Mouse (Mus musculus) liver, adult 2 months (tissue): Measurements from ENCODE around the gene Gm20481. TPM values are rescaled to one million over a fixed set of nuclear protein-coding genes. Genes with fewer than 3 reads are reported as not detected.
A peak's percentile ranks its signal among the peaks of the same experiment; 100 is the strongest.

Experiments used
- DNase-seq: peaks from one replicate; pipeline ENCODE4 v3.0.0-alpha.2; 2011; ENCODE audit warnings: low read depth, low spot score; ENCODE audit errors: extremely low read depth
- H3K27ac ChIP-seq: fragments of 200-500 bp; replicated peaks from 2 replicates; pipeline ENCODE4 v1.5.1; 2012; ENCODE audit warnings: low read depth, mild to moderate bottlenecking, control low read depth, inconsistent platforms, low read length; ENCODE audit not compliant: insufficient read depth
- H3K27me3 ChIP-seq: fragments of 200-500 bp; 2 replicates; pipeline ENCODE4 v1.6.1; 2012; ENCODE audit warnings: mild to moderate bottlenecking, moderate library complexity, low read length, inconsistent platforms; ENCODE audit not compliant: control insufficient read depth, insufficient read depth
- H3K36me3 ChIP-seq: fragments of 200-500 bp; 2 replicates; pipeline ENCODE4 v1.6.1; 2012; ENCODE audit warnings: low read length, inconsistent platforms; ENCODE audit not compliant: control insufficient read depth, insufficient read depth
- H3K4me1 ChIP-seq: fragments of 200-500 bp; 2 replicates; pipeline ENCODE4 v1.6.1; 2011; ENCODE audit warnings: low read length; ENCODE audit not compliant: control insufficient read depth, insufficient read depth
- H3K4me3 ChIP-seq: fragments of 200-500 bp; 2 replicates; pipeline ENCODE4 v1.5.1; 2011; ENCODE audit warnings: low read depth, mild to moderate bottlenecking, control low read depth, low read length, moderate library complexity; ENCODE audit not compliant: insufficient read depth
- H3K79me2 ChIP-seq: fragments of 200-500 bp; 2 replicates; pipeline ENCODE4 v1.6.1; 2012; ENCODE audit warnings: inconsistent platforms, mild to moderate bottlenecking, low read length, moderate library complexity; ENCODE audit not compliant: control insufficient read depth, insufficient read depth
- H3K9ac ChIP-seq: fragments of 200-500 bp; 2 replicates; pipeline ENCODE4 v1.6.1; 2012; ENCODE audit warnings: low read depth, mild to moderate bottlenecking, control low read depth, inconsistent platforms, low read length
- CTCF ChIP-seq: fragments of 200-500 bp; IDR thresholded peaks from 2 replicates; pipeline ENCODE4 v1.5.1; 2011; ENCODE audit warnings: low read depth, low read length, control low read depth
- POLR2A ChIP-seq: fragments of 200-500 bp; IDR thresholded peaks from 2 replicates; pipeline ENCODE4 v1.6.1; 2011; ENCODE audit warnings: low read length, control low read depth; ENCODE audit not compliant: insufficient read depth; ENCODE audit errors: extremely low read depth
- WGBS: fragments of 180-500 bp; shearing (Covaris S2); methylation state at CpG from one replicate; pipeline ENCODE4 v1.1.7; 2018; 5-methylcytosine and 5-hydroxymethylcytosine counted together
- polyA plus RNA-seq: library from polyadenylated mRNA; depleted of rRNA; stranded (reverse); fragments of >200 nt; gene quantifications from 2 replicates; pipeline ENCODE4 v1.2.3, GENCODE M21; 2012; rRNA removed
- total RNA-seq: library from RNA; depleted of rRNA; stranded (reverse); fragments of >200 nt; gene quantifications from 2 replicates; pipeline ENCODE4 v1.2.3, GENCODE M21; 2014; rRNA removed

Gm20481 gene
- total and polyA plus RNA-seq, 2 experiments: not detected

DNA sequence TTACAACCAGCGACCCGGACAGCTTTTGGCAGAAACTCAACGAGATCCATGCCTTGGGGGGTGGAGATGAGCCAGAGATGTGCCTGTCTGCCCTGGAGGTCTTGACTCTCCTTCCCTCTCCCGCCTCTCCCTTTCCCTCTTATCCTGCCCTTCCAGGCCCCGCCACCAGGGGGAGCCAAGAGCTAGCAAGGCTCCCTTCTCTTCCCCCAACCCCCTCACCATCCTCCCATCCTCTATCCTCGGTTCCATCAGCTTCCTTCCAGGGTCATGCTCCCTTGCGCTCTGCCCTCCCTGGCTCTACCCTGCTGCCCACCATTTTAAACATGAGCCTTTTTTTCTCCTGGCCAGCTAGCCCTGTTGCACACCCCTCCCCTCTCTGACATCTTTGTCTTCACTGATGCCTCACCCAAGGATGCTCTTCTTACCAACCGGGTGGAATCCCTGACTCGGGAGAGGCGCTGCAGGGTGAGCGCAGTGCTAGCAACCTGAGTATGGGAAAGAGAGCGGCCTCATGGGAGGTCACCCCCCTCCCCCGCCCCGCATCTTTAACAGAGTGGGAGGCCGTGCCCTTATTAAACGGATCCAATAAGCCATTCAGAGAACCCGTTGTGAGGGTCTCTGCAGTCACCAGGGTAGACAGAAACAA lies 51.6 kb downstream of the Gm20481 start:
- Histone ChIP-seq H3K36me3 (no peaks in the 10 kb centered on the region), H3K27ac (peak overlapping the region; percentile 73), H3K9ac (0 out of 2 replicates have a peak overlapping the region, but pooled peaks have one; percentile 4), H3K4me1 (no peaks in the 10 kb centered on the region), H3K27me3 (no peaks in the 10 kb centered on the region), H3K79me2 (no peaks in the 10 kb centered on the region), H3K4me3 (no peak overlapping the region)
- peak; percentile 13 for DNase-seq
- no peak for TF ChIP-seq POLR2A
- peak; percentile 99 for TF ChIP-seq CTCF
- WGBS: 21% methylated on average over 17 of the region's 17 CpGs

Other genes starting within 250 kb of the Gm20481 start
Only the 30 nearest of the 42 such genes appear.
- gene Stk19, start 133.0 kb upstream of the Gm20481 start, total RNA-seq: 7.6 and 7.9 TPM in 2 replicates
- 16.6 and 19.8 TPM in 2 replicates for gene Stk19, start 133.0 kb upstream of the Gm20481 start, polyA plus RNA-seq
- 9.7 and 12.8 TPM in 2 replicates for gene Dxo, start 132.9 kb upstream of the Gm20481 start, total RNA-seq
- 26.3 and 36.6 TPM in 2 replicates for gene Dxo, start 132.9 kb upstream of the Gm20481 start, polyA plus RNA-seq
- gene Skiv2l, start 119.7 kb upstream of the Gm20481 start, total RNA-seq: 32.0 and 39.4 TPM in 2 replicates
- gene Skiv2l, start 119.7 kb upstream of the Gm20481 start, polyA plus RNA-seq: 51.1 and 61.7 TPM in 2 replicates
- gene Nelfe, start 119.5 kb upstream of the Gm20481 start, total RNA-seq: 21.9 and 22.0 TPM in 2 replicates
- 14.9 and 17.1 TPM in 2 replicates for gene Nelfe, start 119.5 kb upstream of the Gm20481 start, polyA plus RNA-seq
- 1,474 and 1,577 TPM in 2 replicates for gene Cfb, start 107.4 kb upstream of the Gm20481 start, total RNA-seq
- gene Cfb, start 107.4 kb upstream of the Gm20481 start, polyA plus RNA-seq: 709 and 764 TPM in 2 replicates
- gene Zbtb12, start 90.4 kb upstream of the Gm20481 start, total RNA-seq: 1.8 and 3.2 TPM in 2 replicates
- gene Zbtb12, start 90.4 kb upstream of the Gm20481 start, polyA plus RNA-seq: 3.3 and 4.6 TPM in 2 replicates
- 1.1 TPM in 1 of 2 replicates, not detected in the other for gene Gm20547, start 87.9 kb upstream of the Gm20481 start, total RNA-seq
- gene Gm20547, start 87.9 kb upstream of the Gm20481 start, polyA plus RNA-seq: 0.09 TPM in 1 of 2 replicates, not detected in the other
- 101 and 113 TPM in 2 replicates for gene C2, start 71.6 kb upstream of the Gm20481 start, total RNA-seq
- gene C2, start 71.6 kb upstream of the Gm20481 start, polyA plus RNA-seq: 65.1 and 82.1 TPM in 2 replicates
- gene Ehmt2, start 71.4 kb upstream of the Gm20481 start, total RNA-seq: 45.2 and 54.6 TPM in 2 replicates
- 81.8 and 103 TPM in 2 replicates for gene Ehmt2, start 71.4 kb upstream of the Gm20481 start, polyA plus RNA-seq
- gene Slc44a4, start 55.4 kb upstream of the Gm20481 start, total RNA-seq: 0.13 and 0.18 TPM in 2 replicates
- 0.34 and 0.35 TPM in 2 replicates for gene Slc44a4, start 55.4 kb upstream of the Gm20481 start, polyA plus RNA-seq
- gene Neu1, start 38.7 kb upstream of the Gm20481 start, total RNA-seq: 27.6 and 36.8 TPM in 2 replicates
- gene Neu1, start 38.7 kb upstream of the Gm20481 start, polyA plus RNA-seq: 52.5 and 62.5 TPM in 2 replicates
- 3.6 and 10.1 TPM in 2 replicates for gene Hspa1b, start 10.7 kb upstream of the Gm20481 start, total RNA-seq
- 10.0 and 11.2 TPM in 2 replicates for gene Hspa1b, start 10.7 kb upstream of the Gm20481 start, polyA plus RNA-seq
- gene Hspa1a, start 2.2 kb downstream of the Gm20481 start, total RNA-seq: 0.18 and 0.60 TPM in 2 replicates
- 0.45 TPM in 2 replicates for gene Hspa1a, start 2.2 kb downstream of the Gm20481 start, polyA plus RNA-seq
- 0.18 TPM in 1 of 2 replicates, not detected in the other for gene Hspa1l, start 2.8 kb downstream of the Gm20481 start, total RNA-seq
- 0.05 TPM in 1 of 2 replicates, not detected in the other for gene Hspa1l, start 2.8 kb downstream of the Gm20481 start, polyA plus RNA-seq
- 7.9 and 11.1 TPM in 2 replicates for gene Lsm2, start 11.9 kb downstream of the Gm20481 start, total RNA-seq
- gene Lsm2, start 11.9 kb downstream of the Gm20481 start, polyA plus RNA-seq: 55.1 and 63.0 TPM in 2 replicates
- gene Vars, start 31.1 kb downstream of the Gm20481 start, total RNA-seq: 11.8 and 27.5 TPM in 2 replicates
- gene Vars, start 31.1 kb downstream of the Gm20481 start, polyA plus RNA-seq: 39.8 and 52.7 TPM in 2 replicates
- gene Vwa7, start 46.7 kb downstream of the Gm20481 start, total RNA-seq: 0.07 and 0.09 TPM in 2 replicates
- gene Vwa7, start 46.7 kb downstream of the Gm20481 start, polyA plus RNA-seq: 0.16 and 0.27 TPM in 2 replicates
- 0.54 TPM in 1 of 2 replicates, not detected in the other for gene Sapcd1, start 58.1 kb downstream of the Gm20481 start, total RNA-seq
- gene Sapcd1, start 58.1 kb downstream of the Gm20481 start, polyA plus RNA-seq: 0.66 TPM in 1 of 2 replicates, not detected in the other
- gene Msh5, start 76.8 kb downstream of the Gm20481 start, total RNA-seq: 1.0 and 2.0 TPM in 2 replicates
- gene Msh5, start 76.8 kb downstream of the Gm20481 start, polyA plus RNA-seq: 1.1 and 3.9 TPM in 2 replicates
- gene Clic1, start 80.1 kb downstream of the Gm20481 start, total RNA-seq: 15.9 and 20.3 TPM in 2 replicates
- gene Clic1, start 80.1 kb downstream of the Gm20481 start, polyA plus RNA-seq: 12.2 and 16.8 TPM in 2 replicates
- gene Ddah2, start 89.1 kb downstream of the Gm20481 start, total RNA-seq: 3.0 and 3.6 TPM in 2 replicates
- gene Ddah2, start 89.1 kb downstream of the Gm20481 start, polyA plus RNA-seq: 3.8 and 3.9 TPM in 2 replicates
- not detected in 2 replicates for gene Ly6g6c, start 95.5 kb downstream of the Gm20481 start, total RNA-seq
- not detected in 2 replicates for gene Ly6g6c, start 95.5 kb downstream of the Gm20481 start, polyA plus RNA-seq
- gene Mpig6b, start 96.3 kb downstream of the Gm20481 start, total RNA-seq: 0.18 TPM in 1 of 2 replicates, not detected in the other
- 0.06 TPM in 1 of 2 replicates, not detected in the other for gene Mpig6b, start 96.3 kb downstream of the Gm20481 start, polyA plus RNA-seq
- 0.37 TPM in 1 of 2 replicates, not detected in the other for gene Ly6g6e, start 107.0 kb downstream of the Gm20481 start, total RNA-seq
- 0.33 and 0.35 TPM in 2 replicates for gene Ly6g6e, start 107.0 kb downstream of the Gm20481 start, polyA plus RNA-seq
- 0.47 TPM in 1 of 2 replicates, not detected in the other for gene Ly6g6d, start 108.2 kb downstream of the Gm20481 start, total RNA-seq
- gene Ly6g6d, start 108.2 kb downstream of the Gm20481 start, polyA plus RNA-seq: 0.24 and 0.67 TPM in 2 replicates
- gene Ly6g6f, start 115.7 kb downstream of the Gm20481 start, total RNA-seq: not detected in 2 replicates
- gene Ly6g6f, start 115.7 kb downstream of the Gm20481 start, polyA plus RNA-seq: 0.07 TPM in 2 replicates
- gene Abhd16a, start 119.4 kb downstream of the Gm20481 start, total RNA-seq: 62.2 and 63.3 TPM in 2 replicates
- 78.4 and 83.0 TPM in 2 replicates for gene Abhd16a, start 119.4 kb downstream of the Gm20481 start, polyA plus RNA-seq
- gene Ly6g5c, start 138.4 kb downstream of the Gm20481 start, total RNA-seq: not detected in 2 replicates
- not detected in 2 replicates for gene Ly6g5c, start 138.4 kb downstream of the Gm20481 start, polyA plus RNA-seq
- 0.40 and 0.46 TPM in 2 replicates for gene Ly6g5b, start 145.5 kb downstream of the Gm20481 start, total RNA-seq
- gene Ly6g5b, start 145.5 kb downstream of the Gm20481 start, polyA plus RNA-seq: 0.26 and 0.62 TPM in 2 replicates
- gene Gpank1, start 151.5 kb downstream of the Gm20481 start, total RNA-seq: 9.6 and 9.8 TPM in 2 replicates
- gene Gpank1, start 151.5 kb downstream of the Gm20481 start, polyA plus RNA-seq: 10.5 and 11.4 TPM in 2 replicates